Mouse (Mus musculus) midbrain, embryonic 16.5 days (tissue): Measurements from ENCODE around the gene Mlf2. TPM values are rescaled to one million over a fixed set of nuclear protein-coding genes. Genes with fewer than 3 reads are reported as not detected.
A peak's percentile ranks its signal among the peaks of the same experiment; 100 is the strongest.

Experiments
- ATAC-seq: fragments of 200-750 bp; cut with Nextera tagmentation; 2 replicates; pipeline ENCODE4 v1.8.0; 2017; ENCODE audit warnings: moderate TSS enrichment
- H3K27ac ChIP-seq: fragments of 300-500 bp; sonication (generic); 2 replicates; pipeline ENCODE4 v1.5.1; 2014; ENCODE audit warnings: mild to moderate bottlenecking, low read length, mixed read lengths
- H3K27me3 ChIP-seq: fragments of 300-500 bp; sonication (generic); 2 replicates; pipeline ENCODE4 v1.6.1; 2014; ENCODE audit warnings: low read depth, low read length, mixed read lengths; ENCODE audit not compliant: control insufficient read depth, insufficient read depth
- H3K36me3 ChIP-seq: fragments of 300-500 bp; sonication (generic); 2 replicates; pipeline ENCODE4 v1.6.1; 2014; ENCODE audit warnings: mild to moderate bottlenecking, low read length, moderate library complexity, mixed read lengths; ENCODE audit not compliant: control insufficient read depth, insufficient read depth
- H3K4me1 ChIP-seq: fragments of 300-500 bp; sonication (generic); 2 replicates; pipeline ENCODE4 v1.6.1; 2014; ENCODE audit warnings: mild to moderate bottlenecking, low read length, mixed read lengths; ENCODE audit not compliant: control insufficient read depth, insufficient read depth
- H3K4me2 ChIP-seq: fragments of 300-500 bp; sonication (generic); 2 replicates; pipeline ENCODE4 v1.6.1; 2014; ENCODE audit warnings: mild to moderate bottlenecking, low read length, mixed read lengths
- H3K4me3 ChIP-seq: fragments of 300-500 bp; sonication (generic); 2 replicates; pipeline ENCODE4 v1.5.1; 2014; ENCODE audit warnings: low read depth, mild to moderate bottlenecking, low read length, moderate library complexity, mixed read lengths
- H3K9ac ChIP-seq: fragments of 300-500 bp; sonication (generic); 2 replicates; pipeline ENCODE4 v1.6.1; 2014; ENCODE audit warnings: low read depth, low read length, mixed read lengths
- H3K9me3 ChIP-seq: fragments of 300-500 bp; sonication (generic); replicated peaks from 2 replicates; pipeline ENCODE4 v1.6.1; 2014; ENCODE audit warnings: mild to moderate bottlenecking, low read length, mixed read lengths; ENCODE audit not compliant: control insufficient read depth, poor library complexity, severe bottlenecking
- WGBS: fragments of 180-500 bp; shearing (Covaris S2); extraction: QIAGEN DNeasy Blood & Tissue Kit; methylation state at CpG from one replicate; pipeline ENCODE4 v1.1.7; 2014; 5-methylcytosine and 5-hydroxymethylcytosine counted together
- polyA plus RNA-seq: library from polyadenylated mRNA; unstranded; fragments of >200 nt; fragmentation: Nextera tagmentation; extraction: Ambion mirVana; gene quantifications from 2 replicates; pipeline ENCODE4 v1.2.1, GENCODE M21; 2015

Mlf2 gene
- polyA plus RNA-seq, 1 experiment from 2014 or later, result 556 TPM

GRCm38 (mm10) chr6:124916695-124917517 is 14.3 kb upstream of the Mlf2 start:
- H3K9ac ChIP-seq, result peak overlapping the region; percentile 100
- H3K9me3 ChIP-seq, result no peaks in the 10 kb centered on the region
- H3K36me3 ChIP-seq, result peaks cover 14% of the 10 kb centered on the region
- H3K4me3 ChIP-seq, result peak overlapping the region; percentile 93
- peaks cover 50% of the 10 kb centered on the region for H3K4me1 ChIP-seq
- peak overlapping the region; percentile 99 for H3K4me2 ChIP-seq
- peak; percentile 54 for ATAC-seq
- H3K27ac ChIP-seq, result peak overlapping the region; percentile 100
- WGBS, result under 1% methylated on average over 49 of the region's 67 CpGs
- no peaks in the 10 kb centered on the region for H3K27me3 ChIP-seq

GRCm38 (mm10) chr6:124917518-124918330 is 13.5 kb upstream of the Mlf2 start:
- Histone ChIP-seq H3K4me1 (peaks cover 50% of the 10 kb centered on the region), H3K4me2 (peak overlapping the region; percentile 74), H3K4me3 (peak overlapping the region; percentile 93), H3K27me3 (no peaks in the 10 kb centered on the region), H3K9ac (peak overlapping the region; percentile 100), H3K27ac (peak overlapping the region; percentile 100), H3K36me3 (peaks cover 14% of the 10 kb centered on the region), H3K9me3 (no peaks in the 10 kb centered on the region)
- ATAC-seq, result peak; percentile 78
- under 1% methylated on average over 42 of the region's 89 CpGs for WGBS

- WGBS, result 1% methylated on average over 7 of the region's 7 CpGs
- H3K4me1 ChIP-seq, result peaks cover 50% of the 10 kb centered on the region
- H3K4me2 ChIP-seq, result peak overlapping the region; percentile 74
- no peaks in the 10 kb centered on the region for H3K9me3 ChIP-seq
- ATAC-seq, result peak; percentile 1; the same call in 1 of the 2 replicates
- H3K9ac ChIP-seq, result peak overlapping the region; percentile 100
- no peaks in the 10 kb centered on the region for H3K27me3 ChIP-seq
- H3K4me3 ChIP-seq, result peak overlapping the region; percentile 93
- peak overlapping the region; percentile 100 for H3K27ac ChIP-seq
- peaks cover 11% of the 10 kb centered on the region for H3K36me3 ChIP-seq
These were observed 12.9 kb upstream of the Mlf2 start for GRCm38 (mm10) chr6:124918331-124918690.

GRCm38 (mm10) chr6:124918890-124919627 is 12.1 kb upstream of the Mlf2 start:
- peak overlapping the region; percentile 93 for H3K4me3 ChIP-seq
- H3K36me3 ChIP-seq, result peaks cover 4% of the 10 kb centered on the region; the same call in 1 of the 2 replicates
- peak overlapping the region; percentile 100 for H3K9ac ChIP-seq
- H3K27me3 ChIP-seq, result no peaks in the 10 kb centered on the region
- WGBS, result 9% methylated on average over 14 of the region's 14 CpGs
- H3K4me1 ChIP-seq, result peaks cover 44% of the 10 kb centered on the region
- ATAC-seq, result no peak
- H3K27ac ChIP-seq, result peak overlapping the region; percentile 100
- H3K9me3 ChIP-seq, result no peaks in the 10 kb centered on the region
- H3K4me2 ChIP-seq, result peak overlapping the region; percentile 74

GRCm38 (mm10) chr6:124919695-124920317 is 11.4 kb upstream of the Mlf2 start, which contains the start of gene Ptms:
Gene Ptms (minus strand): TSS chr6:124920103.
- no peaks in the 10 kb centered on the region for H3K27me3 ChIP-seq
- H3K9ac ChIP-seq, result peak within 1 kb of the TSS; percentile 58
- no peaks in the 10 kb centered on the region for H3K9me3 ChIP-seq
- H3K4me3 ChIP-seq, result peak within 1 kb of the TSS; percentile 93
- 1% methylated on average over 13 of the region's 13 CpGs for WGBS
- peaks cover 36% of the 10 kb centered on the region for H3K4me1 ChIP-seq
- H3K36me3 ChIP-seq, result no peaks in the 10 kb centered on the region
- peak within 1 kb of the TSS; percentile 100 for H3K27ac ChIP-seq
- H3K4me2 ChIP-seq, result peak within 1 kb of the TSS; percentile 74
- ATAC-seq, result peak; percentile 89

- WGBS, result 23% methylated on average over 9 of the region's 9 CpGs
- peaks cover 30% of the 10 kb centered on the region for H3K4me1 ChIP-seq
- peak overlapping the region; percentile 58 for H3K9ac ChIP-seq
- peak overlapping the region; percentile 93 for H3K4me3 ChIP-seq
- H3K4me2 ChIP-seq, result peak overlapping the region; percentile 74
- peak overlapping the region; percentile 100 for H3K27ac ChIP-seq
- H3K36me3 ChIP-seq, result no peaks in the 10 kb centered on the region
- H3K9me3 ChIP-seq, result no peaks in the 10 kb centered on the region
- no peak for ATAC-seq
- H3K27me3 ChIP-seq, result no peaks in the 10 kb centered on the region
These were observed 10.7 kb upstream of the Mlf2 start for GRCm38 (mm10) chr6:124920318-124921085.

GRCm38 (mm10) chr6:124921539-124921938 is 9.6 kb upstream of the Mlf2 start:
- H3K4me1 ChIP-seq, result peaks cover 27% of the 10 kb centered on the region
- no peak overlapping the region for H3K4me3 ChIP-seq
- no peak overlapping the region; the same call in 1 of the 2 replicates for H3K9ac ChIP-seq
- ATAC-seq, result no peak
- H3K4me2 ChIP-seq, result no peak overlapping the region
- H3K9me3 ChIP-seq, result no peaks in the 10 kb centered on the region
- peak overlapping the region; percentile 100 for H3K27ac ChIP-seq
- H3K36me3 ChIP-seq, result no peaks in the 10 kb centered on the region
- WGBS, result 64% methylated on average over 4 of the region's 4 CpGs
- H3K27me3 ChIP-seq, result no peaks in the 10 kb centered on the region
